Mouse (Mus musculus) liver, embryonic 15.5 days (tissue): ENCODE results near the gene Mef2d. TPM values are rescaled to one million over a fixed set of nuclear protein-coding genes. Genes with fewer than 3 reads are reported as not detected.
"Not testable (repeated sequence)": the region's sequence is repeated elsewhere in the genome, so short reads cannot be mapped to it uniquely, and the experiment has no call there.

ENCODE experiments used
- ATAC-seq: fragments of 200-750 bp; cut with Nextera tagmentation; 2 replicates; pipeline ENCODE4 v1.8.0; 2017; ENCODE audit warnings: moderate number of reproducible peaks, mild to moderate bottlenecking, moderate library complexity; ENCODE audit not compliant: insufficient read depth
- H3K27ac ChIP-seq: fragments of 300-500 bp; sonication (generic); replicated peaks from 2 replicates; pipeline ENCODE4 v1.5.1; 2015; ENCODE audit warnings: mild to moderate bottlenecking, inconsistent platforms
- H3K27me3 ChIP-seq: fragments of 300-500 bp; sonication (generic); 2 replicates; pipeline ENCODE4 v1.6.1; 2015; ENCODE audit warnings: mild to moderate bottlenecking, inconsistent platforms
- H3K36me3 ChIP-seq: fragments of 300-500 bp; sonication (generic); replicated peaks from 2 replicates; pipeline ENCODE4 v1.6.1; 2015; ENCODE audit warnings: moderate library complexity, mild to moderate bottlenecking, inconsistent platforms
- H3K4me1 ChIP-seq: fragments of 300-500 bp; sonication (generic); replicated peaks from 2 replicates; pipeline ENCODE4 v1.6.1; 2015; ENCODE audit warnings: inconsistent platforms
- H3K4me2 ChIP-seq: fragments of 300-500 bp; sonication (generic); 2 replicates; pipeline ENCODE4 v1.6.1; 2015; ENCODE audit warnings: moderate library complexity, mild to moderate bottlenecking, inconsistent platforms
- H3K4me3 ChIP-seq: fragments of 300-500 bp; sonication (generic); replicated peaks from 2 replicates; pipeline ENCODE4 v1.5.1; 2015; ENCODE audit warnings: mild to moderate bottlenecking, inconsistent platforms
- H3K9ac ChIP-seq: fragments of 300-500 bp; sonication (generic); 2 replicates; pipeline ENCODE4 v1.6.1; 2015; ENCODE audit warnings: moderate library complexity, mild to moderate bottlenecking, inconsistent platforms
- H3K9me3 ChIP-seq: fragments of 300-500 bp; sonication (generic); replicated peaks from 2 replicates; pipeline ENCODE4 v1.6.1; 2016; ENCODE audit warnings: inconsistent platforms
- WGBS: fragments of 180-500 bp; shearing (Covaris S2); methylation state at CpG from one replicate; pipeline ENCODE4 v1.1.7; 2015; ENCODE audit warnings: mixed read lengths; ENCODE audit not compliant: insufficient replicate concordance; 5-methylcytosine and 5-hydroxymethylcytosine counted together
- polyA plus RNA-seq: library from polyadenylated mRNA; unstranded; fragments of >200 nt; fragmentation: Nextera tagmentation; extraction: Ambion mirVana; gene quantifications from 2 replicates; pipeline ENCODE4 v1.2.1, GENCODE M21; 2015

The Mef2d gene
- polyA plus RNA-seq, 1 experiment from 2014 or later: 6.8 TPM

DNA sequence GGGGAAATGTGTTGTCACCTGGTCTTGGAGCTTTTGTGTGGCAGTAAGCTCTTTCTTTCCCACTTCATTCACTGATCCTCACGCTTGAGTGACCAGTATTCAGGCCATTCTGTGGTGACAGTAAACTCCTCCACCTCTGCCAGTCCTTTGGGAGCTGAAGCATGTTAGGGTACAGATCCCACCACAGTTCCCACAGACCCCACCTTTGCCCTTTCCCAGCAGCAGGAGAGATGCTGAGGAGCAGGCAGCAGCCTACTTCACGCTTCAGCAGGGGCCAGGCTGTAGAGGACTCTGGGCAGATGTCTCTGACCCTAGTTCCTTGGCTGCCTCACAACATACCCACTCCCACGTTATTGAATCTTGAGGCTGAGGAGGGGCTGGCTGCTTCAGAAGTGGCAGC is 22.1 kb downstream of the Mef2d start:
- ATAC-seq: no peak
- Histone ChIP-seq H3K27ac (no peak overlapping the region), H3K27me3 (no peaks in the 10 kb centered on the region), H3K4me1 (no peaks in the 10 kb centered on the region), H3K36me3 (peaks cover 93% of the 10 kb centered on the region), H3K9me3 (no peaks in the 10 kb centered on the region), H3K4me3 (no peak overlapping the region), H3K9ac (no peak overlapping the region), H3K4me2 (no peak overlapping the region)
- 82% methylated on average over 3 of the region's 3 CpGs for WGBS

DNA sequence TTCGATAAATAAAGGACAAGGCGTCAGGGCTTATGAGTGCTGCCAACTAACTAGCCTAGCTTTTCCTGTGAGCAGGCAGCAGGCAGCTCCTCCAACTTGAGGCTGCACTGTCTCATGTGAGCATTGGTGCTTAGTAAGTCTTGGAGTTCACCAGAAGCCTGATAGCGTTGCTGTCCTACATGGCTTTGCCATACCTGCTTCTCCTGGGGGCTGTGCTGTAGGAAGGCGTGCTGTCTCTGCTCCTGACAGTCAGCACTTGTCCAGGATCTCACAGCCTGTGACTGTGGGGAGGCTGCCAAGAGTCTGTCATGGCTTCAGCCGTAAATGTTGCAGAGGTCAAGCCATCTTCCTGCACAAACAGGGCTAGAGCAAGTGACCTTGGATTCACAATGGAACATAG is 23.9 kb downstream of the Mef2d start:
- peak; percentile 32; the same call in 1 of the 2 replicates for ATAC-seq
- H3K4me1 ChIP-seq: no peaks in the 10 kb centered on the region
- no peak overlapping the region for H3K27ac ChIP-seq
- H3K9ac ChIP-seq: no peak overlapping the region
- no peaks in the 10 kb centered on the region for H3K27me3 ChIP-seq
- H3K36me3 ChIP-seq: peaks cover 93% of the 10 kb centered on the region
- H3K4me3 ChIP-seq: no peak overlapping the region
- WGBS: 82% methylated on average over 5 of the region's 5 CpGs
- no peaks in the 10 kb centered on the region for H3K9me3 ChIP-seq
- no peak overlapping the region for H3K4me2 ChIP-seq

GRCm38 (mm10) chr3:88170361-88170760 is 28.2 kb downstream of the Mef2d start:
- WGBS: 71% methylated on average over 5 of the region's 5 CpGs
- no peak overlapping the region for H3K27ac ChIP-seq
- H3K36me3 ChIP-seq: peaks cover 76% of the 10 kb centered on the region
- H3K9ac ChIP-seq: no peak overlapping the region
- H3K9me3 ChIP-seq: no peaks in the 10 kb centered on the region
- no peaks in the 10 kb centered on the region for H3K27me3 ChIP-seq
- no peak overlapping the region for H3K4me2 ChIP-seq
- ATAC-seq: no peak
- H3K4me3 ChIP-seq: no peak overlapping the region
- H3K4me1 ChIP-seq: peaks cover 5% of the 10 kb centered on the region; the same call in 1 of the 2 replicates

DNA sequence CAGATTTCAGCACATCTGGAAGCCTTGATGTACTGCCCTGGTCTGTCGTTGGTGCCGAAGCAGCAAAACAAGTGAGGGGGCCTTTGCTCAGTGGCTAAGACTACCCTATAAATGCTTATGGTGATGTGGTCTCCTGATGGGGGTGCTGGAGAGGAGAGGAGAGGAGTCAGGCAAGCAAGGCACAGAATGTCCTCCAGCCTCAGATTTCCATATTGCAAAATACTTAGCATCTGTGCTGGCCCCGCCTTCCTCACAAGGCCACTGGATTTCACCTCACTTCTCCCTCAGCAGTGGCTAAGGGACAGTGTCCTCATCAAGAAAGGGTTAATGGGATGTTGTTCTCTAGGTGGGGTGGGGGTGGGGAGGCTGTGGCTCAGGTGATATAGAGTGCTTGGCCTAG is 30.3 kb downstream of the Mef2d start:
- Histone ChIP-seq H3K9ac (no peak overlapping the region), H3K4me3 (no peak overlapping the region), H3K4me1 (peaks cover 14% of the 10 kb centered on the region), H3K9me3 (no peaks in the 10 kb centered on the region), H3K27me3 (no peaks in the 10 kb centered on the region), H3K27ac (no peak overlapping the region), H3K4me2 (no peak overlapping the region), H3K36me3 (peaks cover 60% of the 10 kb centered on the region)
- ATAC-seq: no peak
- 57% methylated on average over 3 of the region's 3 CpGs for WGBS

DNA sequence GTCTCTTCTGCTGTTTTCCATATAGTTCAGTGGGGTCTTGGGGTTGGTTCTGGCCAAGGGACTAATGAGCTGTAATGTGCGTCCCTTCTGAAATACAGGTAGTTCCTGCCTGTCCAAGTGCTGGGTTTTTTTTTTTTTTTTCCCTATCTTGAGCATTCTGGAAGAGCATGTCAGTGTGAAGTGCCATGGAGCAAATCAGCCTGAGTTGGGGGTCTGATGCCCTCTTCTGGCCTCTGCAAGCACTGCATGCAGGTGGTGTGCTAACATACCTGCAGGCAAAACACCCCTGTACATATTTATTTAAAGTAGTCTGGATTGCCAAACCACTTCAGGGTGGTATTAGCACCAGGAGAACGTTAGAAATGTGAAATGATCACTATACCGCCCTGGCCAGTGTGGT is 31.2 kb downstream of the Mef2d start:
- Histone ChIP-seq H3K27me3 (no peaks in the 10 kb centered on the region), H3K4me1 (peaks cover 20% of the 10 kb centered on the region), H3K27ac (no peak overlapping the region), H3K36me3 (peaks cover 50% of the 10 kb centered on the region), H3K4me3 (no peak overlapping the region), H3K9ac (no peak overlapping the region), H3K9me3 (no peaks in the 10 kb centered on the region), H3K4me2 (no peak overlapping the region)
- WGBS: 58% methylated on average over 3 of the region's 3 CpGs
- no peak for ATAC-seq

DNA sequence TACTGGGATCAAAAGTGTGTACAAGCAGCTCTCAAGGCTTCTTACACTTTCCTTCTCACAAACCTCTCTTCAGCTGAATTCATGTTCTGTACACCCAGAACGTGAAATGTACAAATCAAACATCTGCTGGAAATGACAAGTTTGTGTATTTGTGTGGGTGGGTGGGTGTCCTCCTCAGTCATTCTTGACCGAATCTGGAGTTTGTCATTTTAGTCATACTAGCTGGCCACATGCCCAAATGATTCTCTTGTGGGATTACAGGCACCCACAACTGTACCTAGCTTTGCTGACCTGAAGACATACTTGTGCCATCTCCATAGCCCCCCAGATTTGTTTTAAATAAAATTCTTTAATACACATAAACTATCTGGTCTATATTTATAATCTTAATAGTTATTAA is 32.7 kb downstream of the Mef2d start:
- WGBS: 58% methylated on average over 2 of the region's 2 CpGs
- H3K9me3 ChIP-seq: no peaks in the 10 kb centered on the region
- H3K4me1 ChIP-seq: peaks cover 21% of the 10 kb centered on the region
- no peaks in the 10 kb centered on the region for H3K27me3 ChIP-seq
- H3K9ac ChIP-seq: no peak overlapping the region
- no peak overlapping the region for H3K4me3 ChIP-seq
- H3K4me2 ChIP-seq: no peak overlapping the region
- peaks cover 36% of the 10 kb centered on the region for H3K36me3 ChIP-seq
- no peak overlapping the region for H3K27ac ChIP-seq
- ATAC-seq: no peak

DNA sequence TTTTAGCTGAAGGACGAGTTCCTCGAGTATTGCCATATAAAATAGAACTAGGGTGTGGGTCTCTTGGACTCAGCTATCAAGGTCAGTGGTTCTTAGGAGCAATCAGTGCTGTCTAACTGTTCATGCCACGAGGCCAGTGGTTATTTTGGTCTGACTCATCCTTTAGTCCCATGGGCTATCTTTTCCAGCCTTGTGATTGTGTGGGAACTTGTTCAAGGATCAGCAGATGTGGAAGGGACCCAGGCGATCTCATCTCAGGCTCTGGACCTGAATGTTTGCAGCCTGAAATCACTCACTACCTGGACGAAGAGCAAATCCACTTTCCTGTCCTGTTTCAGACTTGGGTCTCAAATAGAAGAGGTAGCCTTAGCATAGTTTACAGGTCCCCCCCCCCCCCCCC is 34.9 kb downstream of the Mef2d start:
- no peak for ATAC-seq
- peak overlapping the region; percentile 85 for H3K27ac ChIP-seq
- peaks cover 21% of the 10 kb centered on the region for H3K4me1 ChIP-seq
- peaks cover 4% of the 10 kb centered on the region; the same call in 1 of the 2 replicates for H3K27me3 ChIP-seq
- H3K36me3 ChIP-seq: peaks cover 16% of the 10 kb centered on the region; the same call in 1 of the 2 replicates
- WGBS: 39% methylated on average over 5 of the region's 5 CpGs
- no peaks in the 10 kb centered on the region for H3K9me3 ChIP-seq
- peak overlapping the region; percentile 73 for H3K4me3 ChIP-seq
- H3K9ac ChIP-seq: peak overlapping the region; percentile 72; the same call in 1 of the 2 replicates
- H3K4me2 ChIP-seq: peak overlapping the region; percentile 80

- Histone ChIP-seq H3K4me1 (peaks cover 21% of the 10 kb centered on the region), H3K4me3 (peak overlapping the region; percentile 73), H3K27ac (peak overlapping the region; percentile 85), H3K27me3 (peaks cover 4% of the 10 kb centered on the region; the same call in 1 of the 2 replicates), H3K9me3 (no peaks in the 10 kb centered on the region), H3K9ac (peak overlapping the region; percentile 72), H3K4me2 (peak overlapping the region; percentile 80), H3K36me3 (0 out of 2 replicates have a peak, but pooled peaks cover 13% of the 10 kb centered on the region)
- WGBS: under 1% methylated on average over 49 of the region's 49 CpGs
- peak; percentile 99 for ATAC-seq
Observed at GRCm38 (mm10) chr3:88177562-88178345, 35.6 kb downstream of the Mef2d start.

- H3K36me3 ChIP-seq, H3K27me3 ChIP-seq, H3K9me3 ChIP-seq, ATAC-seq: not testable (repeated sequence)
- peaks cover 16% of the 10 kb centered on the region for H3K4me1 ChIP-seq
- WGBS: 20% methylated on average over 11 of the region's 11 CpGs
- peak overlapping the region; percentile 85 for H3K27ac ChIP-seq
- peak overlapping the region; percentile 72 for H3K9ac ChIP-seq
- H3K4me3 ChIP-seq: peak overlapping the region; percentile 73
- peak overlapping the region; percentile 80 for H3K4me2 ChIP-seq
Observed at GRCm38 (mm10) chr3:88178346-88178733, 36.2 kb downstream of the Mef2d start.

DNA sequence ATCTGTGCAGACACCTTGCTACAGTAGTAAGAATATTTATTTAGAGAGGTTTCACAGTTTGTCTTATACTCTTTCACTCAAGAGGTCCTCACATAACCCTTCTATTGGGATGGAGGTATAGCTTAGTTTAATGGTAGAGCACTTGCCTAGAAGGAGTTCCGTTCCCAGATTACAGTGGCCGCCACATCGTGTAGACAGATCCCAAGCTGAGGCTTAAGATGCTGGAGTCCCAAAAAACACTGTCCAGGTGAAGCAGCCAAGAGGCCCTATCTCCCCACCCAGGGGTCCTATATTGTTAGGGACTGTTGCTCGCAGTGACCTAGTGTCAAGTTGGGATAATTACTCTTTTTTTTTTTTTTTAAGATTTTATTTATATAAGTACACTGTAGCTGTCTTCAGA is 36.8 kb downstream of the Mef2d start:
- no peak overlapping the region for H3K4me2 ChIP-seq
- no peak overlapping the region for H3K27ac ChIP-seq
- no peak overlapping the region for H3K4me3 ChIP-seq
- H3K36me3 ChIP-seq: 0 out of 2 replicates have a peak, but pooled peaks cover 2% of the 10 kb centered on the region
- H3K27me3 ChIP-seq: peaks cover 4% of the 10 kb centered on the region; the same call in 1 of the 2 replicates
- WGBS: 67% methylated on average over 4 of the region's 4 CpGs
- H3K4me1 ChIP-seq: peaks cover 16% of the 10 kb centered on the region
- H3K9ac ChIP-seq: no peak overlapping the region
- ATAC-seq: no peak
- no peaks in the 10 kb centered on the region for H3K9me3 ChIP-seq

- Histone ChIP-seq H3K27me3 (peaks cover 8% of the 10 kb centered on the region; the same call in 1 of the 2 replicates), H3K36me3 (no peaks in the 10 kb centered on the region), H3K4me3 (no peak overlapping the region), H3K4me2 (no peak overlapping the region), H3K9ac (no peak overlapping the region), H3K4me1 (peaks cover 16% of the 10 kb centered on the region), H3K27ac (no peak overlapping the region), H3K9me3 (no peaks in the 10 kb centered on the region)
- WGBS: 48% methylated on average over 4 of the region's 4 CpGs
- no peak for ATAC-seq
Observed at GRCm38 (mm10) chr3:88181374-88181773, 39.2 kb downstream of the Mef2d start.
